Mouse (Mus musculus) megakaryocyte, embryonic 14.5 days (primary cell): ENCODE measurements around the gene Gm45521.

Experiments
- FLI1 ChIP-seq: IDR thresholded peaks from 2 replicates; pipeline ENCODE4 v1.6.1; 2012; ENCODE audit warnings: low read length, inconsistent platforms, mixed read lengths
- GATA1 ChIP-seq: IDR thresholded peaks from 3 replicates; pipeline ENCODE4 v1.6.1; 2012; ENCODE audit warnings: mixed read lengths, low read length, inconsistent platforms, borderline replicate concordance

- no peak for TF ChIP-seq GATA1
- TF ChIP-seq FLI1: no peak
Measured at GRCm38 (mm10) chr14:7937052-7937630, 19.9 kb upstream of the Gm45521 start.
